Mouse (Mus musculus) effector memory CD4-positive, alpha-beta T cell, adult 7 months (primary cell): ENCODE measurements around the gene Fam118b. TPM values are rescaled to one million over a fixed set of nuclear protein-coding genes. Genes with fewer than 3 reads are reported as not detected.

Experiments used
- polyA plus RNA-seq: library from polyadenylated mRNA; unstranded; fragments of 100-300 nt; shearing (Covaris generic); gene quantifications from one replicate; pipeline ENCODE4 v1.2.1, GENCODE M21; 2017

Fam118b gene
- polyA plus RNA-seq: 15.3 TPM

GRCm38 (mm10) chr9:35267146-35267975 lies at the start of gene Fam118b, which contains the start of gene Rpusd4:
Gene Fam118b, minus strand, starts transcription at chr9:35267805.
Gene Rpusd4, plus strand, starts transcription at chr9:35267865.

GRCm38 (mm10) chr9:35210542-35211474 lies 56.8 kb downstream of the Fam118b start, which contains the start of gene Foxred1:
Gene Foxred1, minus strand, starts transcription at chr9:35211055.

GRCm38 (mm10) chr9:35199772-35200471 lies 67.7 kb downstream of the Fam118b start, which contains the start of the genes Srpr and Tirap:
Gene Srpr, plus strand, starts transcription at chr9:35200175.
Gene Tirap, minus strand, starts transcription at chr9:35200291.

GRCm38 (mm10) chr9:35175251-35176123 lies 92.1 kb downstream of the Fam118b start, which contains the start of gene Dcps:
Gene Dcps, minus strand, starts transcription at chr9:35176061.

Other genes with a start within 250 kb of the Fam118b start
- gene St3gal4, start 148.5 kb downstream of the Fam118b start, polyA plus RNA-seq: 44.1 TPM
- gene Dcps, start 91.7 kb downstream of the Fam118b start, polyA plus RNA-seq: 52.2 TPM
- gene Srpr, start 67.6 kb downstream of the Fam118b start, polyA plus RNA-seq: 188 TPM
- gene Tirap, start 67.5 kb downstream of the Fam118b start, polyA plus RNA-seq: 5.0 TPM
- 34.4 TPM for gene Foxred1, start 56.8 kb downstream of the Fam118b start, polyA plus RNA-seq
- 44.8 TPM for gene Rpusd4, start 60 bp upstream of the Fam118b start, polyA plus RNA-seq
- 11.4 TPM for gene Cdon, start 153.3 kb upstream of the Fam118b start, polyA plus RNA-seq